Mouse (Mus musculus): Measurements from ENCODE around the gene Krtap2-4. TPM values are rescaled to one million over a fixed set of nuclear protein-coding genes. Genes with fewer than 3 reads are reported as not detected.
"Not testable (repeated sequence)": the region's sequence is repeated elsewhere in the genome, so short reads cannot be mapped to it uniquely, and the experiment has no call there.

Krtap2-4 gene
- not detected in 2 replicates for total RNA-seq (2014; fragmentation: Nextera tagmentation)
- total RNA-seq (2017): not detected in 2 replicates

DNA sequence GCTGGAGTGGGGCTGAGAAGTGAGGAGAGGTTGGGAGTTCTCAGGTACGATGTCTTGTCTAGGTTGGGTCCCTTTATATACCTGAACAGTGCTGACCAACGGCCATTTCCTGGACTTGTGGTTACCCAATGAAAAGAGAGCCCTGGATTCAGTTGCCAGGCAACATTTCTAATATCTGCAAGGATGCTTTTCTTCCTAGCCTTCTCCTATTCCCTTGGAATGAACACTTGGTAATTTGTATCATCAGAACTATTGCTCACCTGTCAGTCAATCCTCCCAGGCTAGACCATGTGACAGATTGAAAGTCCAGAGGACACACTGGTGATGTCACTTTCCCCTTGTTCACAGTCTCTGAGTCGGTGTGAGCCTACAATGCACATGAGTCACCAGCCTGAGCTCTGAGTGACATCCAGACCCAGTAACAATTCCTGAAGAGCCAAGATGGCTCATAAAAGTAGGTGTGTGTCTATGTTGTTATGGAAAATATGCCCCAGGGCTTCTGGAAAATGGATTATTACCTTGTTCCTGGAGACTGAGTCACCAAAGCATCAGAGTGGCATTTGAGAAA lies at the start of gene Krtap2-4:
Gene Krtap2-4, minus strand, starts transcription at position 51 of the 568 bp plus-strand sequence.
- no peak for ATAC-seq (replicated peaks; ENCODE audit: poor library complexity, severe bottlenecking)

DNA sequence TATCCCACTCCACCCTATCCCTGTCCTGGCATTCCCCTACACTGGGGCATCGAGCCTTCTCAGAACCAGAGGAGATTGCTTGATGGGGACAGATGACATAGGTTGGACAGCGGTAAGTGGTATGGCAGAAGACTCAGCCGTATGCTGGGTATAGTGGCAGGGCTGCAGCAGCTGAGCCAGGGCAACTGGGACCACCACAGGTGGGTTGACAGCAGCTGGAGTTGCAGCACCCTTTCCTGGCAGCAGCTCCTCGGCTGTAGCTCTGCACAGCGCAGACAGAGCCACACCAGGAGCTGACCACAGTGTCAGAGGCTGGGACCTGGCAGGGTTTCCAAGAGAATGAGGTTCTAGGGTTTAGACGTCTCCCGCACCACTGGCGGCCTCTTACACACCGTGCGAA lies 48.2 kb upstream of the Krtap2-4 start:
- ATAC-seq (replicated peaks; ENCODE audit: poor library complexity, severe bottlenecking): no peak

DNA sequence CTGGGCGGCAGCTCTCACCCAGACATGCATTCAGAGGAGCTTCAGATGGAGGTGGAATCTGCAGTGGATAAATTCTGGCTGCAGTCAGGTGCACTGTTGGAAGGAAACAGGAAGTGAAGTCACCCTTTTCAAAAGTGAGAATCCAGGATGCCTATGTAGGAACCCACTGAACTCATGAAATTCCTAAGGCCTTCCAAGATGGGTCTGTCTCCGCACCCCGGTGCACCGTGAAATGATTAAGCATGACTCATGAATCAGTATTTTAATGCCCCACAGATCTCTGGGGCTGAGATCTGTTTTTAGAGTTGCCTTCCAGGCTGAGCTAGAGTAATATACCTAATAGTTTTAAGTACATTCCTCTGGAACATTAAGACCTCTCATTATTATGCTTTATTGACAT lies 44.6 kb upstream of the Krtap2-4 start:
- ATAC-seq (replicated peaks; ENCODE audit: poor library complexity, severe bottlenecking): no peak

DNA sequence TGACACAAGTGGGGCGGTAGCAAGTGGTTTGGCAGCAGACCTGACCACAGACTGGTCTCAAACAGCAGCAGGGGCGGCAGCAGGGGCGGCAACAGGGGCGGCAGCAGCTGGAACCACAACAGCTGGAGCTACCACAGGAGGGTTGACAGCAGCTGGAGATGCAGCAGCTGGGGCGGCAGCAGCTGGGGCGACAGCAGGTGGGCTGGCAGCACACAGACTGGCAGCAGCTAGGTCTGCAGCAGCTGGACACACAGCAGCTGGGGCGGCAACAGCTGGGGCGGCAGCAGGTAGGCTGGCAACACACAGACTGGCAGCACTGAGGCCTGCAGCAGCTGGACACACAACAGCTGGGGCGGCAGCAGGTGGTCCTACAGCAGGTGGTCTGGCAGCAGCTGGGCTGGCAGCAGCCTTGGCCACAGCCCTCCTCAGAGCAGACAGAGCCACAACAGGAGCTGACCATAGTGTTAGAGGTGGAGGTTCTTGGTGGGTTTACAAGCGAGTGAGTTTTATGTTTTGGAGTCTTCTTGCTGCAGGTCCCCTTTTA lies 43.9 kb upstream of the Krtap2-4 start, which contains the start of gene Gm11563:
Gene Gm11563, minus strand, starts transcription at position 494 of the 544 bp plus-strand sequence.
- ATAC-seq (replicated peaks; ENCODE audit: poor library complexity, severe bottlenecking): not testable (repeated sequence)

DNA sequence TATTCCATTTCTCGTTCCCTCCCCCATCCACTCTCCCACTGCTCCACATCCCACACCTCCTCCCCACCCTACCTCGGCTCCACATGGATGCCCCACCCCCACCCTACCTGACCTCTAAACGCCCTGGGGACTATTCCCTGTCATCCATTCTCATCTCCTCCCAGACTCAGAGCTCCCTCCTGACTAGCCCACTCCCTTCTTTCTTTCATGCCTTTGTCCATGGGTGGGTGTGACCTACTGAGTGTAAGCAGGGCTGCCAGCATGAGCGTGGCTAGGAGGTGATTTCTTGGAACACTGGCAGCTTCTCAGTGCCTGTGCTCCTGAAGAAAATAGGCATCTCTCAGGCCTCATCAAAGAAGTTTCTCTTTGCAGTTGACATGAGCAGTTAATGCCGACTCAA lies 42.4 kb upstream of the Krtap2-4 start:
- no peak for ATAC-seq (replicated peaks; ENCODE audit: poor library complexity, severe bottlenecking)

DNA sequence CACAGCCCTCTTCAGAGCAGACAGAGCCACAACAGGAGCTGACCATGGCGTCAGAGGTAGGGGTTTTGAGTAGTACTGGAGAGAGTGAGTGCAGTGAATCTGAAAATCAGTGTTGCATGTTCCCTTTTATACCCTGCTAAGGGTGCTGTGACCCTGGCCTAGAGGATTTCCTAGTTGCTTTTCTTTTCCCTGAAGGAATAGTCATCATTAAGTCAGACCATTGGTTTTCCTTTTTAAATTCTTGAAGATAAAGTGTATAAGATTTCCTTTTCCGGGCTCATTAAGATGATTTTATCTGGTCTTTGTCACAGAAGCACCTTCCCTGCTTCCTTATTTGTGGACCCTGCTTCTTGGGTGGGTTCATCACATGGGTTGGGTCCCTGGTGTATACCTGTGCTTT lies 35.5 kb upstream of the Krtap2-4 start, which contains the start of gene Gm11555:
Gene Gm11555, minus strand, starts transcription at position 101 of the 400 bp plus-strand sequence.
- no peak for ATAC-seq (replicated peaks; ENCODE audit: poor library complexity, severe bottlenecking)

DNA sequence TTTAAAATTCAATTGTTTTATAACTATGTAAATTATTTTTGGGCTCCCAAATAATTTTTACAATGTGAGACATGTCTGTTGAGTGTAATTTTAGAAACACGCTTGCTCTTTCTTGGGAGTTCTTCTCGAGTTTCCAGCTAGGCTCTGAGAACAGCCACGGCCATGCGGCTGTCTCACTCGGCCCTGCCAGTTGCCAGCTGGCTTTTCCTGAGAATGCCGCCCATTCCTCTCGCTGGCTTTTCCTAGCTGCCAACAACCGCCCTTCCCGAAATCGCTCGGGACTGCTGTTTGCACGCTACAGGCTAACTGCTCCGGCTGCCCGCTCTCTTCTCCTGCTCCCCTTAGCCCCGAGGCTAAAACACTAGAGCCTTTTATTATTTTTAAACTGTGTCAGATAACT lies 31.8 kb upstream of the Krtap2-4 start:
- no peak for ATAC-seq (replicated peaks; ENCODE audit: poor library complexity, severe bottlenecking)

DNA sequence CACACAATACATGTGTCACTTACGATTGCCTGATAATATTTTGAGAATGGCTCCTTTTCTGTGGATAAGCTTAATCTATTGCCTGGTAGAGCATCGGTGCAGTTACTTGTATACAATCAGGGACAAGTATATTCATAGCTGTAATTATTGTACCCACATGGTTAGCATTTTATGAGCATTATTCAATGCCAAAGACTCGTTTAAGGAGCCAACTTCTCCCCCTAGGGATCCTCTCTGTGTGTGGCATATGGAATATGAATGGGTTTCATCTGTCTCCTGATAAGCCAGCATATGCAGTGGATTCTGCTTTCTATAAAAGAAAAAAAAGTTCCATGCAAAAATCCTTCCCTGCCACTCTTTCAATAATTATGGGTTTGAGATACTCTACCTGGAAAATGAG lies 29.7 kb upstream of the Krtap2-4 start:
- no peak for ATAC-seq (replicated peaks; ENCODE audit: poor library complexity, severe bottlenecking)

DNA sequence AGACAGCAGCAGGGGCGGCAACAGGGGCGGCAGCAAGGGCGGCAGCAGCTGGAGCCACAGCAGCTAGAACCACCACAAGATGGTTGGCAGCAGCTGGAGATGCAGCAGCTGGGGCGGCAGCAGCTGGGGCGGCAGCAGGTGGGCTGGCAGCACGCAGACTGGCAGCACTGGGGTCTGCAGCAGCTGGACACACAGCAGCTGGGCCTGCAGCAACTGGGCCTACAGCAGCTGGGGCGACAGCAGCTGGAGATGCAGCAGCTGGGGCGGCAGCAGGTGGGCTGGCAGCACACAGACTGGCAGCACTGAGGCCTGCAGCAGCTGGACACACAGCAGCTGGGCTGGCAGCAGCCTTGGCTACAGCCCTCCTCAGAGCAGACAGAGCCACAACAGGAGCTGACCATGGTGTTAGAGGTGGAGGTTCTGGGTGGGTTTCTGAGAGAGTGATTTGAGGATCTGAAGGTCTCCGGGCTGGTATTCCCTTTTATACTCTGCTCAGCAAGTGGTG lies 29.0 kb upstream of the Krtap2-4 start, which contains the start of gene Krtap4-7:
Gene Krtap4-7, minus strand, starts transcription at position 455 of the 505 bp plus-strand sequence.
- not testable (repeated sequence) for ATAC-seq (replicated peaks; ENCODE audit: poor library complexity, severe bottlenecking)

DNA sequence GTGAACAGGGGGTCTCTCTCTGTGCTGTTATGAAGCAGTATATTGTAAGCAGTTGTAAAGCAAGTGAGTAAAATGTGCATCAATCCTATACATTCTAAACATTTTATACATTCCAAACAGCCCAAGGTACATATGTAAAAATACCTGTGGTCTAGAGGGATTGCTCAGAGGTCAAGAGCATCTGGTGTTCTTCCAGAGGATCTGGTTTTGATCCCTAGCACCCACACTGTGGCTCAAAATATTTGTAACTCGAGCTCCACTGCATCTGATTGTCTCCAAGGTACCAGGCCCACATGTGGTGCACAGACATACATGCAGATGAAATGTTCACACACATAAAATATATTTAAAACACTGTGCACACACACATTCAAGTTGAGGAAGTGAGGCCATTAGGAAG lies 26.3 kb upstream of the Krtap2-4 start:
- no peak for ATAC-seq (replicated peaks; ENCODE audit: poor library complexity, severe bottlenecking)

DNA sequence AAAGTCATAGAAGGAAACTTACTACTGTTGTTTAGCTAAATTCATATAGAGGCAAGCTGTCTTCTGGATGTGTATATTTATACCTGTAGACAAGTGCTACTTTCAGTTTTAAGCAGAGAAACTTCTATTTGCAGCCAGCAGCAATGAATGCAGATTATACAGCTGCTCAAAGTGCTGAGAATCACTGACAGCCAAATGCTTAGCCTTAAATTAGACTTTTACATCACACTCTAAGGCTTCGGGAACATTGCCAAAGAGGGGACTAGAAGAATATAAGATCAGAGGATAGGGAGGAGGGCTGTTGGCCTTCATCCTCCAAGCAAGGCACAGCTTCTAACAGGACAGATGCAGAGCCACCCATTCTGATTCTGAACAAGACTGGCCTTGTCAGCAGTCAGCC lies 22.4 kb upstream of the Krtap2-4 start:
- ATAC-seq (replicated peaks; ENCODE audit: poor library complexity, severe bottlenecking): no peak

DNA sequence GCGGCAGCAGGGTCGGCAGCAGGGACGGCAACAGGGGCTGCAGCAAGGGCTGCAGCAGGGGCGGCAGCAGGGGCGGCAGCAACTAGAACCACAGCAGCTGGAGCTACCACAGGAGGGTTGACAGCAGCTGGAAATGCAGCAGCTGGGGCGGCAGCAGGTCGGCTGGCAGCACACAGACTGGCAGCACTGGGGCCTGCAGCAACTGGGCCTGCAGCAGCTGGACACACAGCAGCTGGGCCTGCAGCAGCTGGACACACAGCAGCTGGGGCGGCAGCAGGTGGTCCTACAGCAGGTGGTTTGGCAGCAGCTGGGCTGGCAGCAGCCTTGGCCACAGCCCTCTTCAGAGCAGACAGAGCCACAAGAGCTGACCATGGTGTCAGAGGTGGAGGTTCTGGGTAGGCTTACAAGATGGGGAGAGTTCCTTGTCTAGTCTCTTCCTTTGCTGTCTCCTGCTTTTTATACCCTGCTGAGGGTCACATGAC lies 20.0 kb upstream of the Krtap2-4 start, which contains the start of gene Krtap4-2:
Gene Krtap4-2, minus strand, starts transcription at position 432 of the 482 bp plus-strand sequence.
- ATAC-seq (replicated peaks; ENCODE audit: poor library complexity, severe bottlenecking): no peak

DNA sequence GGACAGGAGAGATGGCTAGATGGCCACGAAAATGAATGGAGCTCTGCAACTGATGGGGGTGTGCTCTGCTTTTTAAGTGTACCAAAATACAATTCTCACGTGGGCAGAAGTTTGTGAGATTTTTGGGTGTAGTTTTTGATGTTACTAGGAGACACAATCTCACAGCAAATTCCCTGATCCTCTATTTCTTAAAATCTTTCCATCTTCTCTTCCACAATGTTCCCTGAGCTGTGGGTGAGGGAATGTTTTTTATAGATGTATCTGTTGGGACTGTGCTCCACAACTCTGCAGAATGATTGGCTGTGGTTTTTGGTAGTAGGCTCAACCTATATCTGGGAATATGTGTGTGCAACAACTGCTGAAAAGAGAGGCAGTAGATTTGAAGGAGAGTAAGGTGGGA lies 18.6 kb upstream of the Krtap2-4 start:
- ATAC-seq (replicated peaks; ENCODE audit: poor library complexity, severe bottlenecking): no peak

DNA sequence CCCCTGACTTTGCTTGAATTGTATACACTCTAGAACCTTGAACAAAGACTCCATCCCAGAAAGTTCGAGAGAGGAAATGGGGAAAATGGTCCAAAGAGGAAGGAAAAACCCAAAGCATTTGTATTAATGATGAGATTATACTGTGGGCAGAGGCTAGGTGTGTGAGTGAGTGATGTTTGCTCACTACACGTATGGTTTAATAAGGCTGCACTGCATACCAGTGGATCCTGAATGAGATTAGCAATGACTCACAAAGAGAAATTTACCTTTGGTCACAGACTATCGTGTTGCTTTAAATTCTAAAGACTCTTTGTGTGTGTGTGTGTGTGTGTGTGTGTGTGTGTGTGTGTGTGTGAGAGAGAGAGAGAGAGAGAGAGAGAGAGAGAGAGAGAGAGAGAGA lies 16.2 kb upstream of the Krtap2-4 start:
- no peak for ATAC-seq (replicated peaks; ENCODE audit: poor library complexity, severe bottlenecking)

DNA sequence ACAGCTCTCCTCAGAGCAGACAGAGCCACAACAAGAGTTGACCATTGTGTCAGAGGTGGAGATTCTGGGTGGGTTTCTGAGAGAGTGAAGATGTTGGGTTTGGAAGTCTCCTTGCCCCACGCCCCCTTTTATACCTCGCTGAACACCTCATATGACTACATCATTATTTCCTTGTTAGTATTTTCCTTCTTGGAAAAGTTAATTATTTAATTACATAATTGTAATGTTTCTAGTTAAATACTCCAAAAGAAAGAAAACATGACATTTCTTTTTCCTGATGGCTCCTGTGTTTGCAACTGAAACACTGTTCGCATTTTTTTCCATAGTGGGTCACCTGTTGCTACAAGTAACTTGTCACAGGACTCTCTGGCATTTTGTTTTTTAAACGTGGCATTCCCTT lies 13.5 kb upstream of the Krtap2-4 start, which contains the start of gene Krtap4-1:
Gene Krtap4-1, minus strand, starts transcription at position 101 of the 400 bp plus-strand sequence.
- ATAC-seq (replicated peaks; ENCODE audit: poor library complexity, severe bottlenecking): no peak

DNA sequence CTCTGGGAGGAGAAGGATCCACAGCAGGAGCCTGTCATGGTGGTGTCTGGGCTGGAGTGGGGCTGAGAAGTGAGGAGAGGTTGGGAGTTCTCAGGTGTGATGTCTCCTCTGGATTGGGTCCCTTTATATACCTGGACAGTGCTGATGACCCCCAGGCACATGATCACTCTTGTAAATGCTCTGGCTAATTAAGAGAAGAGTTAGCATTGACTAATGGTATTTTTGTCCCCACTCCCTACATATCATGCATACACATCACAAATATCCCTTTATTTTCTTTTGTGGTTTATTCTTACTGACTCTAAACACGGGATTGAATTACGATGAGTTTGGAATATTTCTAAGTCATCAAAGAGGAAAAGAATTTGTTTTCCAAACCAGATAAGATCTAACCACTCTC lies 5.7 kb upstream of the Krtap2-4 start, which contains the start of gene Gm11562:
Gene Gm11562, minus strand, starts transcription at position 101 of the 400 bp plus-strand sequence.
- no peak for ATAC-seq (replicated peaks; ENCODE audit: poor library complexity, severe bottlenecking)

DNA sequence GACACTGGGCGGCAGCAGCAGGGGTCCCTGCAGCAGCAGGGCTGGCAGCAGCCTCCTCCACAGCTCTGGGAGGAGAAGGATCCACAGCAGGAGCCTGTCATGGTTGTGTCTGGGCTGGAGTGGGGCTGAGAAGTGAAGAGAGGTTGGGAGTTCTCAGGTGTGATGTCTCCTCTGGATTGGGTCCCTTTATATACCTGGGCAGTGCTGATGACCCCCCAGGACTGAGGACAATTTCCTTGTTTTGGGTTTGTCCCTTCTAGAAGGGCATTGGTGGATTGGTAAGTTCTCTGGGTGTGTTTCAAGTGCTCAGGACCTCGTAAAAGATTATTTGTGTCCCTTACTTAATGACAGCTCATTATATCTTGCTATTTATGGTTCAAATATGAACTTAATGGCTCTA lies 4.6 kb downstream of the Krtap2-4 start, which contains the start of gene Gm11937:
Gene Gm11937, minus strand, starts transcription at position 101 of the 400 bp plus-strand sequence.
- not testable (repeated sequence) for ATAC-seq (replicated peaks; ENCODE audit: poor library complexity, severe bottlenecking)

DNA sequence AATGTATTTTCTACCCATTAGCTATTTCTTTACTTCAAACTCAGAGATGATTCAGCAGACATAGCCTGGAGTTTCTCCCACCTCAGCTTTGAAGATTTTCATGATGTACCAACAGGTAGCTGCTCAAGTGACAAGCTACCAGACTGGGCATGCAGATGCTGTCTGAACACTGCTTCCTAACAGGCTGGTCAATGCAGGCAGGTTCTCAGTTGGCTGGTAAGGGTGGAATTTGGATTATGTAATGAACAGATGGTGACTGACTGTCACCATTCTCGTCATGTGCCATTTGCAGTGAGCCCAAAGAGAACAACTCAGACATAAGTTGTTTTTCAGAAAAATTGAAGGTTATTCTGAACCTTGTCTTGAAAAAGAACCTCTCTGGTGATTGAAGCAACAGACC lies 5.5 kb downstream of the Krtap2-4 start:
- ATAC-seq (replicated peaks; ENCODE audit: poor library complexity, severe bottlenecking): no peak

DNA sequence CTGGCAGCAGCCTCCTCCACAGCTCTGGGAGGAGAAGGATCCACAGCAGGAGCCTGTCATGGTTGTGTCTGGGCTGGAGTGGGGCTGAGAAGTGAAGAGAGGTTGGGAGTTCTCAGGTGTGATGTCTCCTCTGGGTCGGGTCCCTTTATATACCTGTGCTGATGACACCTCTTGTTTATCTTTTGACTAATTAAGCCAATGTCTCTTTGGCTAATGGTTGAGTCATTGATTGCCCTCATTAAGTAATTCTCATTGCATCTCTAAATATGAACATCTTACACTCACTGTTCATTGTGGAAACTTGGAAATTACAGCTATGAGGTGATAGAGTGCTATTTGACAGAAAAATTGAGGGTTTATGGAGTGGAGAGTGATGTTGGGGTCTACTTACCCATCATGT lies 11.4 kb downstream of the Krtap2-4 start, which contains the start of gene Gm11938:
Gene Gm11938, minus strand, starts transcription at position 101 of the 400 bp plus-strand sequence.
- not testable (repeated sequence) for ATAC-seq (replicated peaks; ENCODE audit: poor library complexity, severe bottlenecking)

DNA sequence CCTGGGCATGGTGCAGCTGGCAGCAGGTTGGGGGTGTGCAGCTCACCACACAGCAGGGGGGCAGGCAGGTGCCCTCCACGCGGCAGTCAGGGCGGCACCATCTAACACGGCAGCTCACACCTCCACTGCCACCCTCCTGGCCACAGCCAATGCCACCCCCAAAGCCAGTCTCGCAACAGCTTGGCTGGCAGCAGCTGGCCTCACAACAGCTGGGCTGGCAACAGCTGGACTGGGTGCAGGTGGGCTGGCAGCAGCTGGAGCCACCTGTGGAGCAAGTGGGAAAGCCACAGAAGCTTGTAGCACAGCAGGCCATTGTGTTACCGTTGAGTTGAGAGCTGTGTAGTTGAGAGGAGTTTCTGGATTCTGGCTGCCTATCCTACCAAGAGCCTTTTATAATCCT lies 16.9 kb downstream of the Krtap2-4 start, which contains the start of gene Krtap9-3:
Gene Krtap9-3, minus strand, starts transcription at position 364 of the 400 bp plus-strand sequence.
- not testable (repeated sequence) for ATAC-seq (replicated peaks; ENCODE audit: poor library complexity, severe bottlenecking)

DNA sequence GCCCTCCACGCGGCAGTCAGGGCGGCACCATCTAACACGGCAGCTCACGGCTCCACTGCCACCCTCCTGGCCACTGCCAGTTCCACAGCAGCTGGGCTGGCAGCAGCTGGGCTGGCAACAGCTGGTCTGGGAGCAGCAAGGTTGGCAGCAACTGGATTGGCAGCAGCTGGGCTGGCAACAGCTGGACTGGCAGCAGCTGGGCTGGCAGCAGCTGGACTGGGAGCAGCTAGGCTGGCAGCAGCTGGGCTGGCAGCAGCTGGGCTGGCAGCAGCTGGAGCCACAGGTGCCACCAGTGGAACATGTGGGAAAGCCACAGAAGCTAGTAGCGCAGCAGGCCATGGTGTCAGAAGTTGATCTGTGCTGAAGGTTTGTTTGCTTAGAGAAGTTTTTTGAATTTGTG lies 23.7 kb downstream of the Krtap2-4 start, which contains the start of gene Krtap1-3:
Gene Krtap1-3, minus strand, starts transcription at position 359 of the 400 bp plus-strand sequence.
- ATAC-seq (replicated peaks; ENCODE audit: poor library complexity, severe bottlenecking): no peak

Measured in granulocyte monocyte progenitor cell, adult 5-6 weeks (primary cell).